Comparison of ENCODE assay signal across 24 mouse cellular contexts in genomic region chrX:169922541-169922940, GRCm38 (mm10).
"Had no signal": no experiment of that assay in that cellular context is flagged by ENCODE, and none has a peak within 500 bp of the region (broad histone marks: within the 10 kb centered on the region; RNA-seq: fewer than 3 reads in every experiment).

No protein-coding gene starts in this region.

- ATAC-seq: liver, embryonic 12.5 days had no signal

- H3K9ac ChIP-seq: limb, embryonic 13.5 days; liver, embryonic 12.5 days; liver, embryonic 15.5 days; lung, embryonic 15.5 days had no signal

- H3K4me1 ChIP-seq: limb, embryonic 13.5 days; liver, embryonic 12.5 days; liver, embryonic 15.5 days; lung, embryonic 15.5 days; megakaryocyte, embryonic 14.5 days had no signal

- DNase-seq: kidney, adult 18-20 months; kidney, adult 9 months; kidney, postnatal 14 days; layer of hippocampus, adult 9-11 months; liver; lung, adult 18-20 months; lung, postnatal 10 days; lung, postnatal 36 days; right cerebral cortex, adult 18-20 months; right cerebral cortex, postnatal 14 days; right cerebral cortex, postnatal 4 days; thymus, adult 2 months; thymus, postnatal 14 days; thymus, postnatal 4 days had no signal

- H3K4me2 ChIP-seq: limb, embryonic 13.5 days; liver, embryonic 12.5 days; liver, embryonic 15.5 days; lung, embryonic 15.5 days had no signal

- H3K36me3 ChIP-seq: limb, embryonic 13.5 days; liver, embryonic 12.5 days; liver, embryonic 15.5 days; lung, embryonic 15.5 days had no signal

- H3K9me3 ChIP-seq: limb, embryonic 10.5 days; limb, embryonic 13.5 days; liver, embryonic 12.5 days; liver, embryonic 15.5 days; lung, embryonic 15.5 days; megakaryocyte, embryonic 14.5 days; midbrain, embryonic 10.5 days had no signal

- H3K27me3 ChIP-seq: liver, embryonic 15.5 days; lung, embryonic 15.5 days had no signal

- H3K27ac ChIP-seq: limb, embryonic 10.5 days; limb, embryonic 13.5 days; liver, embryonic 12.5 days; liver, embryonic 15.5 days; lung, embryonic 15.5 days; midbrain, embryonic 10.5 days; stomach, postnatal 0 days had no signal

- H3K4me3 ChIP-seq: layer of hippocampus, adult 2 months; limb, embryonic 10.5 days; limb, embryonic 13.5 days; liver, embryonic 12.5 days; liver, embryonic 15.5 days; lung, embryonic 15.5 days; megakaryocyte, embryonic 14.5 days; midbrain, embryonic 10.5 days; myocyte had no signal
